26 mouse cellular contexts compared by ENCODE assay signal in the genomic region with DNA sequence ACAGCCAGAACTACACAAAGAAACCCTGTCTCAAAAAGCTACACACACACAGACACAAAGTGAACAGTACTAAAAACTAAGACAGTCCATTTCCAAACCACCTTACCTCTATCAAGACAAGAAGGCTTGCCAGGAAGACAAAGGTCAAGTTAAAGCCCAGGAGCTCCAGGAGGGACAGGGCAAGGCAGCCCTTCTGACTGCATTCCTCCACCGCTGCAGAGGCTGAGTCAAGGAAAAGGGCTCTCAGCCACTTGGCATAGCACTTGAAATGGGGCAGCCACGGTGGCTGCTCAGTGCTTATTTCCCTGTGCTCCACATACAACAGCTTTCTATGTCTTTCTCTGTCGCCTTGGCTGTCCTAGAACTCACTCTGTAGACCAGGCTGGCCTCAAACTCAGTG. TPM values are rescaled to one million over a fixed set of nuclear protein-coding genes. Genes with fewer than 3 reads are reported as not detected.
DNase-seq lines count a peak whose midpoint lies in the region; ATAC-seq and TF ChIP-seq lines count a peak whose summit lies in the region.
"Had no signal": no experiment of that assay in that cellular context is flagged by ENCODE, and none has a peak within 500 bp of the region (broad histone marks: within the 10 kb centered on the region; RNA-seq: fewer than 3 reads in every experiment).

No protein-coding gene starts in this region.

- no peak for TF ChIP-seq CTCF in lung, postnatal 0 days (IDR thresholded peaks at IDR 0.05)

- H3K4me2 ChIP-seq in kidney, embryonic 15.5 days = no peak overlapping the region
- no peak overlapping the region for H3K4me2 ChIP-seq in lung, postnatal 0 days (replicated peaks; ENCODE audit: low read depth, low read length)
- H3K4me2 ChIP-seq: embryonic facial prominence, embryonic 12.5 days; forebrain, embryonic 15.5 days; hindbrain, embryonic 12.5 days had no signal

- 90% methylated on average over 3 of the region's 3 CpGs for WGBS in kidney, embryonic 15.5 days
- 78% methylated on average over 3 of the region's 3 CpGs for WGBS in lung, postnatal 0 days

- peak; percentile 51 for DNase-seq in kidney, adult 18-20 months
- peak; percentile 51 for DNase-seq in lung, postnatal 0 days (ENCODE audit: low spot score)
- no peak for DNase-seq in lung, postnatal 14 days
- DNase-seq in kidney, postnatal 14 days = peak; percentile 67
- peak; percentile 50 for DNase-seq in lung, postnatal 36 days
- DNase-seq in spleen, postnatal 14 days (ENCODE audit: low spot score in 2 of 2) = no peak
- no peak for DNase-seq in heart, adult 9 months (ENCODE audit: low spot score in 2 of 2)
- DNase-seq: adrenal gland, adult 2 months; cerebellum, adult 11-12 months; cerebellum, adult 9-10 months; cerebellum, postnatal 25 days; gastrocnemius, postnatal 36 days; heart, adult 11 months; heart, postnatal 10 days; heart, postnatal 4 days had no signal

- H3K27ac ChIP-seq in kidney, embryonic 15.5 days = no peak overlapping the region
- no peak overlapping the region for H3K27ac ChIP-seq in lung, postnatal 0 days (ENCODE audit: low read length)
- H3K27ac ChIP-seq: embryonic facial prominence, embryonic 12.5 days; forebrain, embryonic 15.5 days; heart, embryonic 10.5 days; hindbrain, embryonic 12.5 days had no signal

- no peaks in the 10 kb centered on the region for H3K4me1 ChIP-seq in kidney, embryonic 15.5 days
- H3K4me1 ChIP-seq in lung, postnatal 0 days (ENCODE audit: insufficient read depth, low read depth, low read length) = no peaks in the 10 kb centered on the region
- H3K4me1 ChIP-seq: heart, embryonic 10.5 days had no signal

- no peak for ATAC-seq in kidney, embryonic 15.5 days (replicated peaks; ENCODE audit: low FRiP score)
- peak; percentile 85 for ATAC-seq in lung, postnatal 0 days
- ATAC-seq: activated CD4-positive, CD25-positive, alpha-beta regulatory T cell, adult 4 months; forebrain, embryonic 15.5 days; Patski had no signal

- H3K27me3 ChIP-seq in kidney, embryonic 15.5 days = no peaks in the 10 kb centered on the region
- no peaks in the 10 kb centered on the region for H3K27me3 ChIP-seq in lung, postnatal 0 days (replicated peaks; ENCODE audit: insufficient read depth, low read length)
- H3K27me3 ChIP-seq: CH12.LX; embryonic facial prominence, embryonic 12.5 days; forebrain, embryonic 15.5 days; hindbrain, embryonic 12.5 days; Patski had no signal

- no peak overlapping the region for H3K9ac ChIP-seq in kidney, embryonic 15.5 days
- H3K9ac ChIP-seq in lung, postnatal 0 days (replicated peaks; ENCODE audit: low read depth) = no peak overlapping the region
- H3K9ac ChIP-seq: embryonic facial prominence, embryonic 12.5 days; forebrain, embryonic 15.5 days; hindbrain, embryonic 12.5 days had no signal

- peaks cover 92% of the 10 kb centered on the region for H3K36me3 ChIP-seq in kidney, embryonic 15.5 days
- H3K36me3 ChIP-seq in lung, postnatal 0 days (ENCODE audit: insufficient read depth, low read length) = peaks cover 35% of the 10 kb centered on the region

- TF ChIP-seq EP300 in lung, postnatal 0 days (IDR thresholded peaks at IDR 0.05) = no peak

- no peak overlapping the region for H3K4me3 ChIP-seq in kidney, embryonic 15.5 days (replicated peaks)
- H3K4me3 ChIP-seq in lung, postnatal 0 days (ENCODE audit: low read depth, low read length) = no peak overlapping the region
- H3K4me3 ChIP-seq: embryonic facial prominence, embryonic 12.5 days; forebrain, embryonic 15.5 days; heart, embryonic 10.5 days; hindbrain, embryonic 12.5 days had no signal

- H3K9me3 ChIP-seq in kidney, embryonic 15.5 days (replicated peaks) = no peaks in the 10 kb centered on the region
- no peaks in the 10 kb centered on the region for H3K9me3 ChIP-seq in lung, postnatal 0 days (ENCODE audit: low read length)
- H3K9me3 ChIP-seq: embryonic facial prominence, embryonic 12.5 days; forebrain, embryonic 15.5 days; heart, embryonic 10.5 days; hindbrain, embryonic 12.5 days had no signal

RNA-seq across cellular contexts. Expression of gene Clcn6, which starts 14.6 kb away (rescaled TPM):
- 6.4 and 6.6 TPM in 2 replicates for polyA plus RNA-seq in kidney, embryonic 15.5 days (2015; fragmentation: Nextera tagmentation; extraction: Ambion mirVana)
- polyA plus RNA-seq in lung, postnatal 0 days (2015; fragmentation: Nextera tagmentation; extraction: Ambion mirVana) = 3.5 and 4.1 TPM in 2 replicates

RNA-seq across cellular contexts. Expression of gene Mthfr, which starts 14.9 kb away (rescaled TPM):
- 23.6 and 24.1 TPM in 2 replicates for polyA plus RNA-seq in kidney, embryonic 15.5 days (2015; fragmentation: Nextera tagmentation; extraction: Ambion mirVana)
- 14.0 and 14.2 TPM in 2 replicates for polyA plus RNA-seq in lung, postnatal 0 days (2015; fragmentation: Nextera tagmentation; extraction: Ambion mirVana)

RNA-seq across cellular contexts. Expression of gene Nppa, which starts 23.5 kb away (rescaled TPM):
- 0.31 TPM in 1 of 2 replicates, not detected in the other for polyA plus RNA-seq in kidney, embryonic 15.5 days (2015; fragmentation: Nextera tagmentation; extraction: Ambion mirVana)
- 1.6 and 2.8 TPM in 2 replicates for polyA plus RNA-seq in lung, postnatal 0 days (2015; fragmentation: Nextera tagmentation; extraction: Ambion mirVana)
- polyA plus RNA-seq: activated CD4-positive, CD25-positive, alpha-beta regulatory T cell, adult 4 months; adrenal gland, adult 2 months had no signal

RNA-seq across cellular contexts. Expression of gene Nppb, which starts 38.4 kb away (rescaled TPM):
- polyA plus RNA-seq in kidney, embryonic 15.5 days (2015; fragmentation: Nextera tagmentation; extraction: Ambion mirVana) = not detected in 2 replicates
- polyA plus RNA-seq in lung, postnatal 0 days (2015; fragmentation: Nextera tagmentation; extraction: Ambion mirVana) = not detected in 2 replicates
- polyA plus RNA-seq: activated CD4-positive, CD25-positive, alpha-beta regulatory T cell, adult 4 months; adrenal gland, adult 2 months; brain, embryonic 14.5 days; cortical plate, adult 2 months; embryonic facial prominence, embryonic 12.5 days; forebrain, embryonic 11.5 days; forebrain, embryonic 15.5 days had no signal

Comparison
In these comparisons a context has a peak if more than half of its experiments do, and no peak if none do; other contexts are left out.
1. DNase-seq: peak in kidney, adult 18-20 months (single experiment), lung, postnatal 0 days (single experiment), kidney, postnatal 14 days (single experiment) and lung, postnatal 36 days (single experiment); none in lung, postnatal 14 days (single experiment), spleen, postnatal 14 days (0 of 2) and heart, adult 9 months (0 of 2).